Mouse (Mus musculus): Measurements from ENCODE around the gene Olfr1048. TPM values are rescaled to one million over a fixed set of nuclear protein-coding genes. Genes with fewer than 3 reads are reported as not detected.

Gene Olfr1048
- polyA plus RNA-seq (2017; shearing (Covaris generic)): 0.15 TPM

GRCm38 (mm10) chr2:86240189-86240588 lies at the start of gene Olfr1048:
Olfr1048 (minus strand) TSS chr2:86240289.

GRCm38 (mm10) chr2:86278988-86279387 lies 38.9 kb upstream of the Olfr1048 start, which contains the start of gene Olfr1051:
Olfr1051 (minus strand) TSS chr2:86279088.

DNA sequence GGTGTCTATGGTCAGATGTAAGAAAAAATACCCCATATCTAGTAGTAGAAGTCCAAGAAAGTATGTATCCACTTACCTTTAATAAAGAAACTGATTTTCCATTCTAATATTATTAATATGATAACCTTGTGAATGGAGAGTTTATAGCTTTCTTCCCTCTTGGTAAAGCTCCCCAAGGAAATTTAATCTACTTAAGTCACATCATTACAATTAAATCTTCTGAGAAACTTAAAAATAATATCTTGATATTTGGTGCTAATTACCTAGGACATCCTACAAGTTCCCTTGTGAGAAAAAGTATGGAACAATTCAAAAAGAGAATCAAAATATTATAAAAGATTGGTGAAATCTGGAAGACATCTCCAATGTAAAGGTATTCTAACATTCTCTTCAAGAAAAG lies 18.1 kb upstream of the Olfr1048 start, which contains the start of gene Olfr1049:
TSS of gene Olfr1049 (minus strand) at position 101 of the 400 bp plus-strand sequence.

GRCm38 (mm10) chr2:86231301-86231700 lies 8.8 kb downstream of the Olfr1048 start, which contains the start of gene Olfr1047:
Olfr1047 (minus strand) TSS chr2:86231401.

DNA sequence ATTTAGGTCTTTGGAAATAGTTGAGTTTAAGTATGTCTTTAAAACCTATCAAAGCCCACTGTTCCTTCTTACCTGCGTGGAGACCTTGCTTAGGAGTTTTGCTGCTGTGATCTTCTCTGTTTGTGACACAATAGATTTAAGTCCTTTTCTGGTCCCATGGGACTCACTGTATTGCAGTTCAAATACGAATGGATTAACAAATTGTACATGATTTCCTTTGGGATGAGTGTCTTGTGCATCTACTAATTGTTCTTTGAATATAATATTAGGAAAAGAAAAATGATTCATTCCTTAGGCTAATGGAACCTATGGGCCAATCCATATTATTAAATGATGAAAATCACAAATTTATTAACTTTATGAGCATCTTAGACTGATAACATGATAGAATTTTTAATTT lies 20.9 kb downstream of the Olfr1048 start, which contains the start of gene Olfr1046:
TSS of gene Olfr1046 (minus strand) at position 101 of the 400 bp plus-strand sequence.

GRCm38 (mm10) chr2:86202909-86203308 lies 37.2 kb downstream of the Olfr1048 start, which contains the start of gene Olfr1045:
Olfr1045 (minus strand) TSS chr2:86203009.

GRCm38 (mm10) chr2:86185583-86185982 lies 54.5 kb downstream of the Olfr1048 start, which contains the start of gene Olfr52:
Olfr52 (minus strand) TSS chr2:86185683.

Other genes starting within 250 kb of the Olfr1048 start
- gene Olfr1031, start 250.0 kb downstream of the Olfr1048 start, polyA plus RNA-seq (2017; shearing (Covaris generic)): not detected
- gene Olfr1032, start 234.7 kb downstream of the Olfr1048 start, polyA plus RNA-seq (2017; shearing (Covaris generic)): not detected
- gene Olfr1033, start 219.7 kb downstream of the Olfr1048 start, polyA plus RNA-seq (2017; shearing (Covaris generic)): 13.4 TPM
- not detected for gene Olfr1034, start 194.4 kb downstream of the Olfr1048 start, polyA plus RNA-seq (2017; shearing (Covaris generic))
- not detected for gene Olfr1036, start 166.3 kb downstream of the Olfr1048 start, polyA plus RNA-seq (2017; shearing (Covaris generic))
- gene Olfr1037, start 152.9 kb downstream of the Olfr1048 start, polyA plus RNA-seq (2017; shearing (Covaris generic)): not detected
- not detected for gene Olfr1039, start 104.4 kb downstream of the Olfr1048 start, polyA plus RNA-seq (2017; shearing (Covaris generic))
- not detected for gene Olfr1040, start 93.6 kb downstream of the Olfr1048 start, polyA plus RNA-seq (2017; shearing (Covaris generic))
- gene Olfr1042, start 78.5 kb downstream of the Olfr1048 start, polyA plus RNA-seq (2017; shearing (Covaris generic)): 0.06 TPM
- 0.37 TPM for gene Olfr1043, start 72.8 kb downstream of the Olfr1048 start, polyA plus RNA-seq (2017; shearing (Covaris generic))
- not detected for gene Olfr1044, start 62.5 kb downstream of the Olfr1048 start, polyA plus RNA-seq (2017; shearing (Covaris generic))
- gene Olfr52, start 54.6 kb downstream of the Olfr1048 start, polyA plus RNA-seq (2017; shearing (Covaris generic)): not detected
- gene Olfr1045, start 37.3 kb downstream of the Olfr1048 start, polyA plus RNA-seq (2017; shearing (Covaris generic)): 0.15 TPM
- not detected for gene Olfr1046, start 21.0 kb downstream of the Olfr1048 start, polyA plus RNA-seq (2017; shearing (Covaris generic))
- gene Olfr1047, start 8.9 kb downstream of the Olfr1048 start, polyA plus RNA-seq (2017; shearing (Covaris generic)): not detected
- gene Olfr1049, start 18.0 kb upstream of the Olfr1048 start, polyA plus RNA-seq (2017; shearing (Covaris generic)): not detected
- gene Olfr1051, start 38.8 kb upstream of the Olfr1048 start, polyA plus RNA-seq (2017; shearing (Covaris generic)): not detected
- not detected for gene Olfr1052, start 52.2 kb upstream of the Olfr1048 start, polyA plus RNA-seq (2017; shearing (Covaris generic))
- not detected for gene Olfr1053, start 75.0 kb upstream of the Olfr1048 start, polyA plus RNA-seq (2017; shearing (Covaris generic))
- not detected for gene Olfr1054, start 95.1 kb upstream of the Olfr1048 start, polyA plus RNA-seq (2017; shearing (Covaris generic))
- not detected for gene Olfr1055, start 110.0 kb upstream of the Olfr1048 start, polyA plus RNA-seq (2017; shearing (Covaris generic))
- not detected for gene Olfr1056, start 122.2 kb upstream of the Olfr1048 start, polyA plus RNA-seq (2017; shearing (Covaris generic))
- gene Olfr1057, start 138.1 kb upstream of the Olfr1048 start, polyA plus RNA-seq (2017; shearing (Covaris generic)): not detected
- not detected for gene Olfr1058, start 148.3 kb upstream of the Olfr1048 start, polyA plus RNA-seq (2017; shearing (Covaris generic))
- not detected for gene Olfr1061, start 173.8 kb upstream of the Olfr1048 start, polyA plus RNA-seq (2017; shearing (Covaris generic))
- not detected for gene Olfr1062, start 186.5 kb upstream of the Olfr1048 start, polyA plus RNA-seq (2017; shearing (Covaris generic))
- not detected for gene Olfr1065, start 210.3 kb upstream of the Olfr1048 start, polyA plus RNA-seq (2017; shearing (Covaris generic))
- gene Olfr1066, start 216.0 kb upstream of the Olfr1048 start, polyA plus RNA-seq (2017; shearing (Covaris generic)): not detected
- not detected for gene Olfr228, start 247.1 kb upstream of the Olfr1048 start, polyA plus RNA-seq (2017; shearing (Covaris generic))

All from naive thymus-derived CD4-positive, alpha-beta T cell, adult 5 months (primary cell).